Mouse (Mus musculus) CD4-positive helper T cell, adult 2 months (primary cell): ENCODE results near the gene Ltc4s.

Experiments used
- DNase-seq: peaks from one replicate; pipeline ENCODE4 v3.0.0-alpha.2; 2012; ENCODE audit warnings: low read depth, missing footprints, low spot score

Gene Ltc4s

GRCm38 (mm10) chr11:50201590-50201989 is 36.8 kb downstream of the Ltc4s start:
- no peak for DNase-seq

- DNase-seq = no peak
Observed at GRCm38 (mm10) chr11:50200613-50201012, 37.8 kb downstream of the Ltc4s start.

DNA sequence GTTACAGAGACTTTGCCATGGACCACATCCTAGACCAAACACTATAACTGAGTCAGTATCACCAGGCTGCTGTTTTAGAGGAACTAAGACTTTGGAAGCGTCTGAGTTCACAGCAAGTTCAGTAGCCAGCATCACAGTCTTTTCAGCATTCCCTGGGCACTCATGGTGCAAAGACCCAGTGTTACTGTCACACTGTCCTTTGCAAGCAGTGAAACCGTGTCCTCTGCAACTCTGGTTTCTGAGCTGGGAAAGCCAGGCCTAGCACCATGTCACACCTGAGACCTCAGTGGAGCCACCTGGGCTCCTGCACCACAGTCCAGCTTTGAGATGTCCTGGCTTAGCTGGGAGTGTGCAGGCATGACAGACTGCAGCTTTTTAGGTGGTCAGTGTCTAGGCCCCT is 39.5 kb downstream of the Ltc4s start:
- no peak for DNase-seq

DNA sequence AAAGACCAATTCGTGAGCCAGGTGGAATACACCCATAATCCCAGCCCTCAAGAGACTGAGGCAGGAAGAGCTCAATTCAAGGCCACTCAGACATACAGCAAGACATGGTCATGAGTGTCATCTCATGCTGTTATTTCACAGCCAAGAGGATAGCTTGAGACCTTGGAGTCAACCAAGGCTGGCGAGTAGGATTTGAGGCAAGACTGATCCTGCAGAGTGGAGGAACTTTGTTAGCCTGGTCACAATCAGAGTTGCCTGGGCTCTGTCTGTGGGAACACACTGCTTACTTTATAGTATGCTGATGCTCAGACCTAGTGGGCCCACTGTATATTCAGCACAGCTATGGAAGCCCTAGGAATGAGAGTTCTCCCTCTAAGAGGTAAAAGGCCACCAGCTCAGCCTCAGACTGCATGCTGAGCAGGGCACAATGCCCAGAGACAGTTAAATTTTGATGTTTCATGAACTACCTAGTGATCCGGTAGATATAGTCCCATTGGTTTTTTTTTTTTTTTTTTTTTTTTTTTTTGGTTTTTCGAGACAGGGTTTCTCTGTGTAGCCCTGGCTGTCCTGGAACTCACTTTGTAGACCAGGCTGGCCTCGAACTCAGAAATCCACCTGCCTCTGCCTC is 40.1 kb downstream of the Ltc4s start:
- no peak for DNase-seq

- no peak for DNase-seq
Observed at GRCm38 (mm10) chr11:50197500-50197899, 40.9 kb downstream of the Ltc4s start.

GRCm38 (mm10) chr11:50194793-50195192 is 43.6 kb downstream of the Ltc4s start:
- no peak for DNase-seq

DNA sequence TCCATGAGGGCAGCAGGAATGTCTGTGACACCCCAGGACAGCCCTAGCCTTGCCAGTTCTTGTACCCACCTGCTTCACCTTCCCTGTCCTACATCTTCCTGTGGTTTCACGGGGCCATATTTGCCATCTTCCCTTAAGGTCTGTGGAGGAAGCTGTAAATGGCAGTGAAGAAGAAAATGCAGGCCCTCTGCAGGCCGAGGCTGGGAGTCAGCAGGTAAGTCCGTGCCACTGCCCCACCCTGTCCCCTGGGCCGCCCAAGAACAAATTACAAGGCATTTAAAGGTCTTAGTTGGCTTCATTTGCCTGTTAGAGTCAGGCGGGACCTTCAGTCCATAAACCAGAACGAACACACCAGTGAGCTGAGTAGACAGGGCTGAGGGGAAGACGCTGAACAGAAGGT is 44.3 kb downstream of the Ltc4s start:
- DNase-seq = no peak

- DNase-seq = no peak
Observed at GRCm38 (mm10) chr11:50192278-50192677, 46.1 kb downstream of the Ltc4s start.

DNA sequence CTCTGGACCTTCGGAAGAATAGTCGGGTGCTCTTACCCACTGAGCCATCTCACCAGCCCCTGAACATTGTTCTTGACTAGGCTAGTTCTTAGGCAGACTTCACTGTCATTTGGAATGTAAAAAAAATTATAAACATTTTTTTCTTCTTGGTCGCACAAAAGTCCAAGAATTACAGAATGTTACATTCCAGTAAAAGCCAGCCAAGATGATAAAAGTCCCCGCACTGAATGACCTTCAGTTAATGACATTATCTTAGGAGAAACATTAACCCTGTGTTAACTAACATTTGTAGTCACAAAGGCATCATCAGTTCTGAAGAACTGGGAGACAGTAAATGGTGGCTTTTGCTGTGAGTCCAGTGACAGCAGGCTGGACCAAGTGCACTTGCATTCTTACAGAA is 48.1 kb downstream of the Ltc4s start:
- no peak for DNase-seq

- DNase-seq = no peak
Observed at GRCm38 (mm10) chr11:50188682-50189081, 49.7 kb downstream of the Ltc4s start.
